Mouse (Mus musculus): ENCODE measurements around the gene Sox5.

DNA sequence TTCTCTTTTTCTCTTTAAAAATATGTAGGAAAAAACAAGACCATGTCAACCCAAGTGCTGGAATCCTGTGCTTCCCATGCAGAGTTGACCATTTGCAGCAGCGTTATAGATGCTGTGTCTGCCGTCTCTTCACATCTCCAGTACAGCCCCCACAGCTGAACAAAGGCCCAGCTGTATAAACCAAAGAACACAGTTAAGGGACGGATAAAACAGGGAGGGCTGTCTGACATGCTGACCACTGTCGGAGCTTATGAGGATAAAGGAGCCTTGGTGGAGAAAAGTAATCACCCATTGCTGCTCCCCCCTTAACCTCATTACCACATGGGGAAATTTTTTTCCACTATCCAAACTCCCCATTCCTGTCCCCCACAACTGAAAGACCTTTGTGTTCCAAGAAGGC lies 612.0 kb downstream of the Sox5 start:
- TF ChIP-seq CTCF (IDR thresholded peaks at IDR 0.05; ENCODE audit: borderline replicate concordance, control insufficient read depth, extremely low read depth, insufficient read depth, low read length, poor library complexity) (no peak), POLR2A (IDR thresholded peaks at IDR 0.05; ENCODE audit: control insufficient read depth, extremely low read depth, insufficient read depth, low read length, poor library complexity) (no peak)
